Mouse (Mus musculus) midbrain, embryonic 11.5 days (tissue): ENCODE data around the gene Rasip1. TPM values are rescaled to one million over a fixed set of nuclear protein-coding genes. Genes with fewer than 3 reads are reported as not detected.

Experiments used
- ATAC-seq: fragments of 200-750 bp; cut with Nextera tagmentation; 2 replicates; pipeline ENCODE4 v1.8.0; 2017; ENCODE audit warnings: moderate TSS enrichment, moderate library complexity; ENCODE audit not compliant: low FRiP score
- DNase-seq: peaks from one replicate; pipeline ENCODE4 v3.0.0; 2015; ENCODE audit warnings: low spot score; ENCODE audit errors: missing footprints
- H3K27ac ChIP-seq: fragments of 300-500 bp; sonication (generic); 2 replicates; pipeline ENCODE4 v1.5.1; 2014; ENCODE audit warnings: low read depth, low read length
- H3K27me3 ChIP-seq: fragments of 300-500 bp; sonication (generic); 2 replicates; pipeline ENCODE4 v1.6.1; 2014; ENCODE audit warnings: mild to moderate bottlenecking, low read length, moderate library complexity, mixed read lengths; ENCODE audit not compliant: control insufficient read depth, insufficient read depth
- H3K36me3 ChIP-seq: fragments of 300-500 bp; sonication (generic); 2 replicates; pipeline ENCODE4 v1.6.1; 2014; ENCODE audit warnings: mild to moderate bottlenecking, low read length, moderate library complexity, mixed read lengths; ENCODE audit not compliant: control insufficient read depth, insufficient read depth
- H3K4me1 ChIP-seq: fragments of 300-500 bp; sonication (generic); 2 replicates; pipeline ENCODE4 v1.6.1; 2014; ENCODE audit warnings: low read length; ENCODE audit not compliant: control insufficient read depth, insufficient read depth
- H3K4me2 ChIP-seq: fragments of 300-500 bp; sonication (generic); 2 replicates; pipeline ENCODE4 v1.6.1; 2014; ENCODE audit warnings: mild to moderate bottlenecking, moderate library complexity
- H3K4me3 ChIP-seq: fragments of 300-500 bp; sonication (generic); 2 replicates; pipeline ENCODE4 v1.5.1; 2014; ENCODE audit warnings: low read depth, low read length
- H3K9ac ChIP-seq: fragments of 300-500 bp; sonication (generic); 2 replicates; pipeline ENCODE4 v1.6.1; 2014; ENCODE audit warnings: low read length
- H3K9me3 ChIP-seq: fragments of 300-500 bp; sonication (generic); 2 replicates; pipeline ENCODE4 v1.6.1; 2016; ENCODE audit warnings: low read length; ENCODE audit not compliant: control insufficient read depth
- WGBS: fragments of 180-500 bp; shearing (Covaris S2); extraction: QIAGEN DNeasy Blood & Tissue Kit; methylation state at CpG from one replicate; pipeline ENCODE4 v1.1.7; 2014; 5-methylcytosine and 5-hydroxymethylcytosine counted together
- polyA plus RNA-seq: library from polyadenylated mRNA; unstranded; fragments of >200 nt; fragmentation: Nextera tagmentation; extraction: Ambion mirVana; gene quantifications from 2 replicates; pipeline ENCODE4 v1.2.1, GENCODE M21; 2014

Rasip1 gene
- polyA plus RNA-seq, 1 experiment from 2014 or later: 4.7 TPM

- DNase-seq: no peak
- no peaks in the 10 kb centered on the region for H3K9me3 ChIP-seq
- WGBS: 94% methylated on average over 9 of the region's 9 CpGs
- no peak overlapping the region for H3K9ac ChIP-seq
- no peak overlapping the region for H3K4me2 ChIP-seq
- H3K4me3 ChIP-seq: no peak overlapping the region
- no peak overlapping the region for H3K27ac ChIP-seq
- no peaks in the 10 kb centered on the region for H3K4me1 ChIP-seq
- no peak for ATAC-seq
- H3K36me3 ChIP-seq: no peaks in the 10 kb centered on the region
- no peaks in the 10 kb centered on the region for H3K27me3 ChIP-seq
These were observed 41.6 kb downstream of the Rasip1 start for GRCm38 (mm10) chr7:45668921-45669320.

GRCm38 (mm10) chr7:45677627-45678295 lies 50.5 kb downstream of the Rasip1 start:
- H3K4me3 ChIP-seq: no peak overlapping the region
- H3K9ac ChIP-seq: no peak overlapping the region
- no peak overlapping the region for H3K4me2 ChIP-seq
- H3K27me3 ChIP-seq: no peaks in the 10 kb centered on the region
- 78% methylated on average over 7 of the region's 7 CpGs for WGBS
- H3K36me3 ChIP-seq: no peaks in the 10 kb centered on the region
- H3K4me1 ChIP-seq: no peaks in the 10 kb centered on the region
- no peaks in the 10 kb centered on the region for H3K9me3 ChIP-seq
- DNase-seq (no peak), ATAC-seq (no peak)
- H3K27ac ChIP-seq: no peak overlapping the region

GRCm38 (mm10) chr7:45678513-45678912 lies 51.2 kb downstream of the Rasip1 start:
- H3K9ac ChIP-seq: no peak overlapping the region
- H3K4me3 ChIP-seq: no peak overlapping the region
- H3K4me2 ChIP-seq: no peak overlapping the region
- DNase-seq (no peak), ATAC-seq (no peak)
- H3K36me3 ChIP-seq: no peaks in the 10 kb centered on the region
- H3K27ac ChIP-seq: no peak overlapping the region
- H3K27me3 ChIP-seq: no peaks in the 10 kb centered on the region
- no peaks in the 10 kb centered on the region for H3K4me1 ChIP-seq
- WGBS: 93% methylated on average over 14 of the region's 14 CpGs
- H3K9me3 ChIP-seq: no peaks in the 10 kb centered on the region

- peak; percentile 82 for DNase-seq
- H3K9ac ChIP-seq: no peak overlapping the region
- ATAC-seq: no peak
- H3K36me3 ChIP-seq: no peaks in the 10 kb centered on the region
- no peaks in the 10 kb centered on the region for H3K4me1 ChIP-seq
- H3K27me3 ChIP-seq: no peaks in the 10 kb centered on the region
- no peak overlapping the region for H3K4me3 ChIP-seq
- no peak overlapping the region for H3K27ac ChIP-seq
- H3K4me2 ChIP-seq: no peak overlapping the region
- 58% methylated on average over 14 of the region's 14 CpGs for WGBS
- H3K9me3 ChIP-seq: no peaks in the 10 kb centered on the region
These were observed 52.8 kb downstream of the Rasip1 start for GRCm38 (mm10) chr7:45679966-45680621.

- WGBS: 88% methylated on average over 8 of the region's 8 CpGs
- Histone ChIP-seq H3K27me3 (no peaks in the 10 kb centered on the region), H3K4me2 (no peak overlapping the region), H3K4me3 (no peak overlapping the region), H3K9me3 (no peaks in the 10 kb centered on the region), H3K9ac (no peak overlapping the region), H3K36me3 (no peaks in the 10 kb centered on the region), H3K4me1 (no peaks in the 10 kb centered on the region), H3K27ac (no peak overlapping the region)
- ATAC-seq (no peak), DNase-seq (no peak)
These were observed 53.9 kb downstream of the Rasip1 start for GRCm38 (mm10) chr7:45681046-45681736.

GRCm38 (mm10) chr7:45682144-45683126 lies 55.1 kb downstream of the Rasip1 start:
- Histone ChIP-seq H3K27me3 (no peaks in the 10 kb centered on the region), H3K4me1 (no peaks in the 10 kb centered on the region), H3K4me3 (no peak overlapping the region), H3K9ac (peak overlapping the region; percentile 21), H3K27ac (no peak overlapping the region), H3K36me3 (no peaks in the 10 kb centered on the region), H3K9me3 (no peaks in the 10 kb centered on the region), H3K4me2 (peak overlapping the region; percentile 1; the same call in 1 of the 2 replicates)
- 30% methylated on average over 14 of the region's 14 CpGs for WGBS
- ATAC-seq (peak; percentile 85), DNase-seq (peak; percentile 98)

- Histone ChIP-seq H3K27ac (no peak within 1 kb of the TSS), H3K4me1 (no peaks in the 10 kb centered on the region), H3K4me3 (no peak within 1 kb of the TSS), H3K9ac (0 out of 2 replicates have a peak within 1 kb of the TSS, but pooled peaks have one; percentile 10), H3K9me3 (no peaks in the 10 kb centered on the region), H3K27me3 (no peaks in the 10 kb centered on the region), H3K36me3 (no peaks in the 10 kb centered on the region), H3K4me2 (no peak within 1 kb of the TSS)
- no peak for ATAC-seq
- 72% methylated on average over 7 of the region's 7 CpGs for WGBS
- DNase-seq: peak; percentile 72
These were observed 56.2 kb downstream of the Rasip1 start, which contains the start of gene Ntn5 for GRCm38 (mm10) chr7:45683396-45684050. Ntn5 (plus strand) TSS chr7:45684022.

- ATAC-seq: no peak
- Histone ChIP-seq H3K4me2 (no peak overlapping the region), H3K36me3 (no peaks in the 10 kb centered on the region), H3K9ac (no peak overlapping the region), H3K27me3 (no peaks in the 10 kb centered on the region), H3K4me3 (no peak overlapping the region), H3K9me3 (no peaks in the 10 kb centered on the region), H3K27ac (no peak overlapping the region), H3K4me1 (no peaks in the 10 kb centered on the region)
- no peak for DNase-seq
- WGBS: 57% methylated on average over 10 of the region's 10 CpGs
These were observed 58.5 kb downstream of the Rasip1 start for GRCm38 (mm10) chr7:45685811-45686210.
